Mouse (Mus musculus): ENCODE measurements at regions not wholly inside any gene's neighbourhood (a gene's known extent, or its start where the extent isn't known, plus 50 kb on each side); places are given as distances from the start of the nearest gene placed in this dataset.

DNA sequence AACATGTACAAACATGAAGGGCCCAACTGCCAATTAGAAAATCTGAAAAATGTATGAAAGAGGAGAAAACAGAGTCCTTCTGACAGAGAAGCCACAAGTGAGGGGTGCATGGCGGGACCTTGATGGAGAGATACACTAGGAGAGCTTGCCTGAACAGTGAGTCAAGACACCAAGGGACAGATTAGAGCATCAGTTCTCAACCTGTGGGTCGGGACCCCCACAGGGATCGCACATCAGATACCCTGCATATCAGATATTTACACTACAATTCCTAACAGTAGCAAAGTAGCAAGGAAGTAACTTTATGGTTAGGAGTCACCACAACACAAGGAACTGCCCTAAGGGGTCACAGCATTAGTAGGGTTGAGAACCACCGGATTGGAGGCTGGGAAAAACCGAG is 58.9 kb upstream of the Arid1b start:
- in situ Hi-C loops (cut with MboI; ENCODE audit: low sequenced_read_pairs in 2 of 2, unreplicated experiment in 2 of 2): no loop called here
- H3K9me3 ChIP-seq (ENCODE audit: control insufficient read depth, insufficient read depth, low read depth, low read length): no peaks in the 10 kb centered on the region

GRCm38 (mm10) chr17:4940589-4940988 is 53.5 kb upstream of the Arid1b start:
- Histone ChIP-seq H3K9ac (ENCODE audit: insufficient read depth, low read depth, low read length, poor library complexity, severe bottlenecking) (no peak overlapping the region), H3K36me3 (ENCODE audit: control insufficient read depth, insufficient read depth, low read length, poor library complexity, severe bottlenecking) (no peaks in the 10 kb centered on the region), H3K4me3 (ENCODE audit: insufficient read depth in 1 of 2, low read depth in 1 of 2, low read length in 2 of 2, poor library complexity in 1 of 2, severe bottlenecking in 1 of 2) (no peak overlapping the region), H3K9me3 (ENCODE audit: control insufficient read depth, insufficient read depth, low read depth, low read length) (no peaks in the 10 kb centered on the region), H3K4me1 (ENCODE audit: control insufficient read depth in 2 of 2, insufficient read depth in 2 of 2, low read length in 2 of 2, poor library complexity in 1 of 2) (peaks cover 0 to 3% of the 10 kb centered on the region in 2 experiments; a peak in 2 of 4 replicates), H3K27ac (ENCODE audit: insufficient read depth, low read depth, low read length, poor library complexity, severe bottlenecking) (no peak overlapping the region)
- DNase-seq (ENCODE audit: low read depth, low spot score): no peak
- in situ Hi-C loops (cut with MboI; ENCODE audit: low sequenced_read_pairs in 2 of 2, unreplicated experiment in 2 of 2): no loop called here
- 0 out of 2 replicates have a peak, but pooled peaks have one; percentile 5 for TF ChIP-seq MAFK (IDR thresholded peaks at IDR 0.05; ENCODE audit: insufficient read depth, low read depth, low read length)
- no peak for TF ChIP-seq ZNF384 (IDR thresholded peaks at IDR 0.05; ENCODE audit: low read depth, low read length)
- TF ChIP-seq HCFC1 (IDR thresholded peaks at IDR 0.05; ENCODE audit: borderline replicate concordance, insufficient read depth, low read length): no peak

More for the DNA sequence above, 58.9 kb upstream of the Arid1b start:
- no peak for DNase-seq (ENCODE audit: low read depth, low spot score)
- peak; percentile 91 for TF ChIP-seq CHD2 (IDR thresholded peaks at IDR 0.05; ENCODE audit: low read depth, low read length)
- no peak for TF ChIP-seq ZC3H11A (IDR thresholded peaks at IDR 0.05; ENCODE audit: borderline replicate concordance, low read depth, low read length)
- no peak overlapping the region for H3K4me3 ChIP-seq (ENCODE audit: insufficient read depth in 1 of 2, low read depth in 1 of 2, low read length in 2 of 2, poor library complexity in 1 of 2, severe bottlenecking in 1 of 2)
- no peaks in the 10 kb centered on the region for H3K4me1 ChIP-seq (ENCODE audit: control insufficient read depth in 2 of 2, insufficient read depth in 2 of 2, low read length in 2 of 2, poor library complexity in 1 of 2)
- H3K27ac ChIP-seq (ENCODE audit: insufficient read depth, low read depth, low read length, poor library complexity, severe bottlenecking): no peak overlapping the region
- H3K36me3 ChIP-seq (ENCODE audit: control insufficient read depth, insufficient read depth, low read length, poor library complexity, severe bottlenecking): no peaks in the 10 kb centered on the region
- no peak overlapping the region for H3K9ac ChIP-seq (ENCODE audit: insufficient read depth, low read depth, low read length, poor library complexity, severe bottlenecking)

DNA sequence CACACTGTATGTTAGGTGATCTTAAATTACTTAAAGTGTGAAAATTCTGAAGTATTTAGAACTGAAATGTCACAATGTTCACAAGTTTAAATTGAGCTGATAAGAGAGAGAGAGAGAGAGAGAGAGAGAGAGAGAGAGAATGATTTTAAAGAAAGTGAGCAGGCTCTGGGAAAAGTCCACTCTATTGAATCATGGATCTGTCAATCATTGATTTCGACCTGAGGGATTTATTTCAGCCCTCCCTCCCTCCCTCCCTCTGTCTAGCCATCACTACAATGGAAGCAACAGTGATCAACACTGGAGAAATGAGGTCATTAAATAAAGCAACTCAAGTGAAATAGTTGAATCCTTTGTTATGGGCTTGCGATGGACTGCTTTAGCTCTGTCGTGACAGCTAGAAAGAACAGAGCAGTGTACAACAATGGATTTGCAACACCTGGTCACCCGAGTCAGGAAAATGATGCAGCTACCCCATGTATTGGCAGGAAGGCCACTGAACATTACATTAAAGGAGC is 52.8 kb upstream of the Arid1b start:
- TF ChIP-seq ZNF384 (IDR thresholded peaks at IDR 0.05; ENCODE audit: low read depth, low read length): no peak
- TF ChIP-seq ZC3H11A (IDR thresholded peaks at IDR 0.05; ENCODE audit: borderline replicate concordance, low read depth, low read length): no peak
- TF ChIP-seq CHD2 (IDR thresholded peaks at IDR 0.05; ENCODE audit: low read depth, low read length): no peak
- TF ChIP-seq MAFK (IDR thresholded peaks at IDR 0.05; ENCODE audit: insufficient read depth, low read depth, low read length): no peak
- TF ChIP-seq HCFC1 (IDR thresholded peaks at IDR 0.05; ENCODE audit: borderline replicate concordance, insufficient read depth, low read length): no peak
- Histone ChIP-seq H3K27ac (ENCODE audit: insufficient read depth, low read depth, low read length, poor library complexity, severe bottlenecking) (no peak overlapping the region), H3K9ac (ENCODE audit: insufficient read depth, low read depth, low read length, poor library complexity, severe bottlenecking) (no peak overlapping the region), H3K9me3 (ENCODE audit: control insufficient read depth, insufficient read depth, low read depth, low read length) (no peaks in the 10 kb centered on the region), H3K4me1 (ENCODE audit: control insufficient read depth in 2 of 2, insufficient read depth in 2 of 2, low read length in 2 of 2, poor library complexity in 1 of 2) (peaks cover 3 to 4% of the 10 kb centered on the region in 2 experiments; a peak in 3 of 4 replicates), H3K36me3 (ENCODE audit: control insufficient read depth, insufficient read depth, low read length, poor library complexity, severe bottlenecking) (no peaks in the 10 kb centered on the region), H3K4me3 (ENCODE audit: insufficient read depth in 1 of 2, low read depth in 1 of 2, low read length in 2 of 2, poor library complexity in 1 of 2, severe bottlenecking in 1 of 2) (no peak overlapping the region)
- in situ Hi-C loops (cut with MboI; ENCODE audit: low sequenced_read_pairs in 2 of 2, unreplicated experiment in 2 of 2): no loop called here
- no peak for DNase-seq (ENCODE audit: low read depth, low spot score)

DNA sequence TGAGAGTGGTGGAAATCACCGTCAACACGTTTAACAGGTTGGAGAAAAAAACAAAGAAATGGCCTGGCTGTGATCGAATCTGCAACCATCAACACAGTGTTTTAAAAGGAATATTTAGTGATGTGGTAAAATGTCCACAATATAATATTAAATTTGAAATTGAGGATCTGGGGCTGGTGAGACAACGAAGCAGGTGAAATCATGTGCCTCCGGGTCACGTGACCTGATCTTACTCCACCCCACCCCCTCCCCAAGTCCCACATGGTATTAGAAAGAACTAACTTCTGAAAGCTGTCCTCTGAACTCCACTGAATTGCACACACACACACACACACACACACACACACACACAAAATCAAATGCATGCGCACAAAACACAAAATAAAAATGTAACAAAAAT is 51.3 kb upstream of the Arid1b start:
- no peaks in the 10 kb centered on the region for H3K9me3 ChIP-seq (ENCODE audit: control insufficient read depth, insufficient read depth, low read depth, low read length)
- H3K9ac ChIP-seq (ENCODE audit: insufficient read depth, low read depth, low read length, poor library complexity, severe bottlenecking): no peak overlapping the region
- H3K27ac ChIP-seq (ENCODE audit: insufficient read depth, low read depth, low read length, poor library complexity, severe bottlenecking): no peak overlapping the region
- no peak overlapping the region for H3K4me3 ChIP-seq (ENCODE audit: insufficient read depth in 1 of 2, low read depth in 1 of 2, low read length in 2 of 2, poor library complexity in 1 of 2, severe bottlenecking in 1 of 2)
- H3K4me1 ChIP-seq (ENCODE audit: control insufficient read depth in 2 of 2, insufficient read depth in 2 of 2, low read length in 2 of 2, poor library complexity in 1 of 2): peaks cover 6 to 11% of the 10 kb centered on the region in 2 experiments
- no peaks in the 10 kb centered on the region for H3K36me3 ChIP-seq (ENCODE audit: control insufficient read depth, insufficient read depth, low read length, poor library complexity, severe bottlenecking)
- in situ Hi-C loops (cut with MboI; ENCODE audit: low sequenced_read_pairs in 2 of 2, unreplicated experiment in 2 of 2): no loop called here
- no peak for DNase-seq (ENCODE audit: low read depth, low spot score)
- TF ChIP-seq HCFC1 (IDR thresholded peaks at IDR 0.05; ENCODE audit: borderline replicate concordance, insufficient read depth, low read length) (no peak), ZNF384 (IDR thresholded peaks at IDR 0.05; ENCODE audit: low read depth, low read length) (no peak), MAFK (IDR thresholded peaks at IDR 0.05; ENCODE audit: insufficient read depth, low read depth, low read length) (no peak), CHD2 (IDR thresholded peaks at IDR 0.05; ENCODE audit: low read depth, low read length) (no peak), ZC3H11A (IDR thresholded peaks at IDR 0.05; ENCODE audit: borderline replicate concordance, low read depth, low read length) (no peak)

Data from ES-E14 (cell line).